Mouse (Mus musculus): ENCODE results near the gene Immp2l. TPM values are rescaled to one million over a fixed set of nuclear protein-coding genes. Genes with fewer than 3 reads are reported as not detected.

The Immp2l gene
- total RNA-seq, 2 experiments from 2014 or later: 7.3 to 9.7 TPM

GRCm38 (mm10) chr12:41185060-41185459 lies 161.2 kb downstream of the Immp2l start:
- DNase-seq: no peak

DNA sequence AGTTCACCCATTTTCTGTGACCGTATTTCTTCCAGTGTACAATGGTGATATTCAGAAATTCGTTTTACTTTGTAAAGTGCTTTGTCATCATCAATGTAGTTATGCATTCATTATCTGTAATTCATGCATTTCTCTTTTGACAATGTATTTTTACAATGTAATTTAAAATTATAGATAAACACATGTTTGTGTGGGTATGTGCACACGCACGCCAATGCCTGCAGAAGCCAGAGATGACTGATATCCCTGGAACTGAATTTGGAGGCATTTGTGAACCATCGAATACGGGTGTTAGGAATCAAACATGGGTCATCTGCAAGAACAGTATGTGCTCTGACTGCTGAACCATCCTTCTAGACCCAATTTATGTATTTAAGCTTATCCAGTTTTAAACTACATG lies 161.6 kb downstream of the Immp2l start:
- no peak for DNase-seq

DNA sequence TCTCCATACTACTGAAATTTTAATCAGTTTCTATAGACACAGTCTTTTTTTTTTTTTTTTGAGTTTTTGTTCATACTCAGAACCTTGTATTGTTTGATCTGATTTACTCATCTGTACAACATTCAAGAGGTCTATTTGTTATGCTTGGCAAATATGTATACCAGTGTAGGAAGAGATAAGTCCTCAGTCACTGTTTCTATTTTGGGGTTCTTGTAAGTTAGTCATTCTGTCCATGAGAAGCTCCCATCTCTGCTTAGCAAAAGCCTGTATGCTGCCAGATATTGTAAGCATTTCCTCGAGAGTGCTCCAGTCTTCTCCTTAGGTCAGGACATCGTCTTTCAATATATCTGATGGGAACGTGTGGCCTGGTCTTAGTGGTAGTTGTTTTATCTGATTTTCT lies 168.9 kb downstream of the Immp2l start:
- no peak for DNase-seq

DNA sequence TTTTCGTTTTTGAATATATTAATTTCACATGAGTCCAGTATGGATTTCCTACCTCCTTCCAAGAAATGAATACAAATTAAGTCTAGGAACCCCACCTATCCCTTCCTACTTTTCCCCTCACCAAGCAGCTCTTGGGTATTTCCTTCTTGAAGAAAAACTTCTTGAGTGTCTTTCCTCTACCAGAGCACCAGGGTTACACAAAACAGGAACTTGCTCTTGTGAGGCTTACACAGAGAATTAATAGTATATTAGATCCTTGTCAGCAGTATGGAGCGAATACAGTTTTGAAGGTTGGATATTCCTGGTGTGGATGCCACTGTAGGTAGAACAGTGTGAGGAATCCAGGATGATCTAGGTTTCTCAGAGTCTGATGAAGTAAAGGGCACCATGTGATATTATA lies 172.5 kb downstream of the Immp2l start:
- DNase-seq: no peak

GRCm38 (mm10) chr12:41215186-41215585 lies 191.3 kb downstream of the Immp2l start:
- no peak for DNase-seq

- no peak for DNase-seq
Observed at GRCm38 (mm10) chr12:41221893-41222292, 198.0 kb downstream of the Immp2l start.

GRCm38 (mm10) chr12:41223686-41224085 lies 199.8 kb downstream of the Immp2l start:
- DNase-seq: no peak

DNA sequence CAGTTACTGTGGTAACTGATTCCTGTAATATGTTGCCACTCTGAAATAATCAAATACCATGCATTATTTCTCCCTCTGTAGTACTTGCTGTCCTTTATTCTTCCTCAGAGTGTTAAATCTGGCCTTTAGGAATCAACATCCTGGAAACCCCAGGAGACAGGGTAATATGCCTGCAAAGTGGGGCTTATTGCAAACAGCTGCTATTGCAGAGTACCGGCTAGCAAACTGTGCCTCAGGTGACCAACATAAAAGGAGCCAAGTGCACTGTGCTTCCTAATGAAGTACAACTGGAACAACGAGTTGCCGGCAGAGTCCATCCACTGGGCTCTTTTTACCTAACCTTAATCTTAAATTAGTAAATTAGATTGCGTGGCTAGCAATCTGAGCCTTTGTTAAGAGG lies 200.6 kb downstream of the Immp2l start:
- no peak for DNase-seq

GRCm38 (mm10) chr12:41231966-41232365 lies 208.1 kb downstream of the Immp2l start:
- DNase-seq: no peak

- DNase-seq: no peak
Observed at GRCm38 (mm10) chr12:41237880-41238279, 214.0 kb downstream of the Immp2l start.

GRCm38 (mm10) chr12:41241221-41241620 lies 217.3 kb downstream of the Immp2l start:
- DNase-seq: no peak

GRCm38 (mm10) chr12:41248254-41248653 lies 224.4 kb downstream of the Immp2l start:
- DNase-seq: no peak

- DNase-seq: no peak
Observed at GRCm38 (mm10) chr12:41250123-41250522, 226.2 kb downstream of the Immp2l start.

DNA sequence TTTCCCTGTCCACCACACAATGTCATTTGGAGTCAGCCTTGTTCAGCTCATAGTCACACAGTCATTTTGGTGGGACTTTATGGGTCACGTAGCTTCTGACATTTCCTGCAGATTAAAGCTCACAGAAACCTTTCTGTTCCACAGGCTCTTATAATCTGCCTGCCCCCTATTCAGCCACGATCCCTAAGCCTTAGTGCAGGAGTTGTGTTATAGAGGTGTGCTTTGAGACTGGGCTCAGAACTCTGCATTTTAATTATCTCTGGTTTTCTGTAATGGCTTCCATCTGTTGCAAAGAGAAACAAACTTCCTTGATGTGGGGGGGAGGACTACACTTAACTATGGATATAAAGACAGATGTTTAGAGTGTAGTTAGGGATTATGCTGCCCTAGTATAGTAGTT lies 234.0 kb downstream of the Immp2l start:
- DNase-seq: no peak

GRCm38 (mm10) chr12:41259608-41260007 lies 235.7 kb downstream of the Immp2l start:
- no peak for DNase-seq

GRCm38 (mm10) chr12:41274136-41274535 lies 250.2 kb downstream of the Immp2l start:
- DNase-seq: no peak

- no peak for DNase-seq
Observed at GRCm38 (mm10) chr12:41275361-41275760, 251.5 kb downstream of the Immp2l start.

- no peak for DNase-seq
Observed at GRCm38 (mm10) chr12:41277896-41278295, 254.0 kb downstream of the Immp2l start.

DNA sequence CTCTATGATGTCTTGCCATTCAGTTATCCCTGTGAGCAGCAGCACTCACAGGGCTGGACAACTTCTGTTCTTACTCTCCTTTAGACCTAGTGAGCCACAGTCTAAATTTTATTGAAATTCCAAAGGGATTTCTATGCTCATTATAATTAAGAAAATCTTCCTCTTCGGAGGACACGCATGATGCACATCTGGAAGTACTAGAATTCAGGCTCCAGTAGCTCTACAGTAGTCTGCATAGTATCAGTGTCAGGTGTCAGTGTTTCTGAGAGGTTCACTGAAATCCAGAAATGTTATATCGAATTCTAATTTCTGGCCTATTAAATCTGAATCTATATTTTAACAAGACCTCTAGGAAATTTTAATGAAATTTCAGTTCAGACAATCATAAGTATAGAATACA lies 265.2 kb downstream of the Immp2l start:
- DNase-seq: no peak

- DNase-seq: no peak
Observed at GRCm38 (mm10) chr12:41307015-41307414, 283.1 kb downstream of the Immp2l start.

DNA sequence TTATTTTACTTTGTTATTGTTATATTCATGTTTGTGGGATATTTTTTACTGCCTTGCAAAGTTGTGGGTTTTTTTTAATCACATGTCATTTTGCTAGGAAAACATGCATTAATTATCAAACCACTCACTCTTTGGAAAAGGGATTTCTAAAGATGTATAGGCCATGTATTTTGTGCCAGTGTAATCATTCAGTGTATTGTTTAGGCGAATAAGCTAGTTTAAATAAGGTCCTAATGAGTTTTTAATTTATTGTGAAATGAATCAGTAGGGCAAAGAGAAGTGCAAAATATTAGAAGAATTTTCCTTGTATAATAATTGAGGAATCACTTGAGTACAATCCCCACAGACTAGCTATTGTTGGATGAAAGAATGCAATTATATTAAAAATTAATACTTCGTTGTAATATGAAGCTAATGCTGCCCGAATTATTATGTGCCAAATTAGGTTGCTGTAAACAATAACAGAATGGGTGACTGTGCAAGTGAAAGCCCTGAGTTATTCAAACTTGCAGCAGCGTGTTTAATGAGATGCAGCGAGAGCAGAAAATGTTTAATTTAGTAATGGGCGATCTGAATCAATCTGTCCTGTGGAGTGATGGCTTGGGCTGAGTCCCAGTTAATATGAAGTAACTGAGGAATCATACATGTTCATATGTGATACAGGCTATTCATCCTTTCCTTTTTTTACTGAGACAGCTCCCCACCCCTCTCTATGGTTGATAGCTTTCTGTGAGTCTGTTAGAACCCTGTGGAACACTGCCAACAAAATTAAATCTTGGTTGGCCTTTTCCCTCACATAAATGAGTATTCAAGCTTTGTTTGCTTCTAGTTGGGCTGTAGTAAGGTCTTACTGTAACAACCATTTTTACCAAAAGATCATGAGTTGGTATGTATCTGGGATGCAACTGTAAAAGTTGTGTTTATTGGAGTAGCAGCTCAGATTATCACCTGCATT lies 285.1 kb downstream of the Immp2l start:
- DNase-seq: no peak

DNA sequence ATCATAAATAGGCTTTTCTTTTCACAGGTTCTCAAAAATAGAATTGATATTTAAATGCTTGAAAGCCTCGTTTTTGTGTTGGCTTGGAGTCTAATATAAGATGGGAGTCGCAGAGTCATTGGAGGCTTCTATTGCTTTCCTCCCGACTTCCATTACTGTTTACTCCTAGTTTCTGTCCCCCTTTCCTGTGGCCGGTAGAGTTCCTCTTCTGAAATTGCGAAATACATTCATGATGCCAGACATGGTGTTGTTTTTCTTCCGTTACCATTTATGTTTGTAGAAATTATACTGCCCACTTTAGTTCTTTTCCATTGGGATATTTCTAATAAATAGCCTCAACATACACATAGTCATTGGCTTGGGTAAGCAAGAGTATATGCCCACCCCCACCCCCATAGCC lies 289.5 kb downstream of the Immp2l start:
- DNase-seq: no peak

GRCm38 (mm10) chr12:41314811-41315461 lies 291.0 kb downstream of the Immp2l start:
- DNase-seq: no peak

GRCm38 (mm10) chr12:41315871-41316270 lies 292.0 kb downstream of the Immp2l start:
- DNase-seq: no peak
